Mouse (Mus musculus) testis, adult 2 months (tissue): ENCODE results near the gene Csmd2. TPM values are rescaled to one million over a fixed set of nuclear protein-coding genes. Genes with fewer than 3 reads are reported as not detected.

Experiments used
- H3K27ac ChIP-seq: fragments of 200-500 bp; 2 replicates; pipeline ENCODE4 v1.5.1; 2012; ENCODE audit warnings: low read depth, low read length; ENCODE audit not compliant: control insufficient read depth, insufficient read depth
- H3K27me3 ChIP-seq: fragments of 200-500 bp; 2 replicates; pipeline ENCODE4 v1.6.1; 2012; ENCODE audit warnings: mild to moderate bottlenecking, low read length, moderate library complexity; ENCODE audit not compliant: control insufficient read depth, insufficient read depth
- H3K36me3 ChIP-seq: fragments of 200-500 bp; 2 replicates; pipeline ENCODE4 v1.6.1; 2012; ENCODE audit warnings: mild to moderate bottlenecking, low read length; ENCODE audit not compliant: control insufficient read depth, insufficient read depth
- H3K4me1 ChIP-seq: fragments of 200-500 bp; 2 replicates; pipeline ENCODE4 v1.6.1; 2012; ENCODE audit warnings: low read length; ENCODE audit not compliant: control insufficient read depth, insufficient read depth
- H3K4me3 ChIP-seq: fragments of 200-500 bp; 2 replicates; pipeline ENCODE4 v1.5.1; 2012; ENCODE audit warnings: low read depth, mild to moderate bottlenecking, low read length, moderate library complexity, mixed read lengths; ENCODE audit not compliant: control insufficient read depth
- CTCF ChIP-seq: fragments of 200-500 bp; IDR thresholded peaks from 2 replicates; pipeline ENCODE4 v1.5.1; 2012; ENCODE audit warnings: low read depth, mild to moderate bottlenecking, inconsistent platforms, low read length, moderate library complexity; ENCODE audit not compliant: control insufficient read depth, insufficient read depth, insufficient replicate concordance
- POLR2A ChIP-seq: fragments of 200-500 bp; IDR thresholded peaks from 2 replicates; pipeline ENCODE4 v1.6.1; 2012; ENCODE audit warnings: low read depth, mild to moderate bottlenecking, inconsistent platforms, low read length, moderate library complexity; ENCODE audit not compliant: control insufficient read depth
- polyA plus RNA-seq: library from polyadenylated mRNA; depleted of rRNA; stranded (reverse); fragments of >200 nt; gene quantifications from 2 replicates; pipeline ENCODE4 v1.2.3, GENCODE M21; 2012

Gene Csmd2
- polyA plus RNA-seq, 1 experiment: 2.6 TPM

GRCm38 (mm10) chr4:128442791-128443190 is 455.1 kb downstream of the Csmd2 start:
- Histone ChIP-seq H3K4me1 (no peaks in the 10 kb centered on the region), H3K4me3 (no peak overlapping the region), H3K36me3 (no peaks in the 10 kb centered on the region), H3K27ac (no peak overlapping the region), H3K27me3 (no peaks in the 10 kb centered on the region)
- no peak for TF ChIP-seq CTCF
- no peak for TF ChIP-seq POLR2A

- TF ChIP-seq POLR2A (no peak), CTCF (no peak)
- Histone ChIP-seq H3K4me3 (no peak overlapping the region), H3K4me1 (no peaks in the 10 kb centered on the region), H3K27me3 (no peaks in the 10 kb centered on the region), H3K27ac (no peak overlapping the region), H3K36me3 (no peaks in the 10 kb centered on the region)
Measured at GRCm38 (mm10) chr4:128445514-128446260, 458.0 kb downstream of the Csmd2 start.

- no peak overlapping the region for H3K27ac ChIP-seq
- H3K27me3 ChIP-seq: no peaks in the 10 kb centered on the region
- H3K36me3 ChIP-seq: no peaks in the 10 kb centered on the region
- H3K4me3 ChIP-seq: no peak overlapping the region
- no peaks in the 10 kb centered on the region for H3K4me1 ChIP-seq
- TF ChIP-seq CTCF (no peak), POLR2A (no peak)
Measured at GRCm38 (mm10) chr4:128448831-128449431, 461.3 kb downstream of the Csmd2 start.

GRCm38 (mm10) chr4:128450137-128450536 is 462.5 kb downstream of the Csmd2 start:
- Histone ChIP-seq H3K4me1 (no peaks in the 10 kb centered on the region), H3K36me3 (no peaks in the 10 kb centered on the region), H3K27ac (no peak overlapping the region), H3K4me3 (no peak overlapping the region), H3K27me3 (no peaks in the 10 kb centered on the region)
- no peak for TF ChIP-seq POLR2A
- TF ChIP-seq CTCF: no peak

DNA sequence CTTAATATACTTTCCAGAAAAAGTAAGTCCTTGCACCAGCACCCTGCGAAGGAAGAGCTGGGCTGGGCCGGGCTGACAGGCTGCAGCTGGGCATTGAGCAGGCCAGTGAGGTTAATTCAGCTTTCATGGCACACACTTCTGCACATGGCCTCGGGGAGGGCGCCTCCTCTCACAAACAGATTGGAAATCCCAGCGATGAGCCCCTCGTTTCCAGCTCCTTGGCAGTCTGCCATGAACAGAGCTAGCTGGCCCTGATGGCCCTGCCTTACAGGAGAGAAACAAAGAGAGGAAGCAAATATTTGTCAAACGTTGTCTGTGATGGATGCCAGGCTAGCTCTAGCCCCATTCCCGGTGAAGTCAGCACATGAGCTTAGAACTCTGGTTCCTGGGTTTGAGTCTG is 463.3 kb downstream of the Csmd2 start:
- Histone ChIP-seq H3K27me3 (no peaks in the 10 kb centered on the region), H3K4me3 (no peak overlapping the region), H3K36me3 (no peaks in the 10 kb centered on the region), H3K4me1 (no peaks in the 10 kb centered on the region), H3K27ac (no peak overlapping the region)
- TF ChIP-seq POLR2A: no peak
- TF ChIP-seq CTCF: no peak

- no peaks in the 10 kb centered on the region for H3K36me3 ChIP-seq
- no peaks in the 10 kb centered on the region for H3K4me1 ChIP-seq
- H3K27me3 ChIP-seq: no peaks in the 10 kb centered on the region
- H3K4me3 ChIP-seq: no peak overlapping the region
- no peak overlapping the region for H3K27ac ChIP-seq
- no peak for TF ChIP-seq POLR2A
- TF ChIP-seq CTCF: no peak
Measured at GRCm38 (mm10) chr4:128451383-128451794, 463.7 kb downstream of the Csmd2 start.

DNA sequence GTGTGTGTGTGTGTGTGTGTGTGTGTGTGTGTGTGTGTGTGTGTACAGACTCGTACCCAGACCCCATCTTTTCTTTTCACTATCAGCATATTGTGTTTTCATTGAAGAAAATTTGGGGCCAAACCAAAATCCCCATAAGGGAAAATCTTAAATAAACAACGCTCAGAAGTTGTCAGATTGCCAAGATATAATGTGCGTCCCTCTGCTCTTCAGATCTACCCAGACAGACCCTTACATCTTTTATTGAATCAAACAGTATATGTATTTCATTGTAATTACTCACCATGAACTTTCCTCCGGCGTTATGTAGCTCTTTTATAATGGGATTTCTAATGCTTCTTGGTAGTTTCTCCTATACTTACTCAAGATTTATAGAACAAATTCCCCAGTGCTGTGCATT is 479.1 kb downstream of the Csmd2 start:
- no peak overlapping the region for H3K27ac ChIP-seq
- H3K4me3 ChIP-seq: no peak overlapping the region
- no peaks in the 10 kb centered on the region for H3K36me3 ChIP-seq
- no peaks in the 10 kb centered on the region for H3K27me3 ChIP-seq
- TF ChIP-seq CTCF (no peak), POLR2A (no peak)
- no peaks in the 10 kb centered on the region for H3K4me1 ChIP-seq

DNA sequence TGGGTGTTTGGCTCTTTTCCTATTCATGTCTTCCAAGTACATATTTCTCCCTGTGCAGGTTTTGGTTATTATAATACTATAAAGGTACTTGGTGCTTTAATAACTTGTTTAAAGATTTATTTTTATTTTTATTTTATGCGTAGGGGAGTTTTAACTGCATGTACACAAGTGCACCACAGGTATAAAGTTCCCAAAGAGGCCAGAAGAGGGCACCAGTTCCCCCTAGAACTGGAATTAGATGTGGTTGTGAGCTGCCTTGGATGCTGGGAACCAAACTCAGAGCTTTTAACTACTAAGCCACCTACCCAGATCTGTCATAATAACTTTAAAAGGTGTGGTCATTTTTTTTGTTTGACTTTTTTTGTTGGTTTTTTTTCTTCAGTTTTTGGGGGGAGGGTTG is 480.4 kb downstream of the Csmd2 start:
- TF ChIP-seq POLR2A: no peak
- no peak for TF ChIP-seq CTCF
- H3K27ac ChIP-seq: no peak overlapping the region
- H3K27me3 ChIP-seq: no peaks in the 10 kb centered on the region
- H3K4me3 ChIP-seq: no peak overlapping the region
- H3K36me3 ChIP-seq: no peaks in the 10 kb centered on the region
- no peaks in the 10 kb centered on the region for H3K4me1 ChIP-seq
